Mouse (Mus musculus) forebrain, embryonic 12.5 days (tissue): Measurements from ENCODE around the gene Sarnp. TPM values are rescaled to one million over a fixed set of nuclear protein-coding genes. Genes with fewer than 3 reads are reported as not detected.

Experiments
- ATAC-seq: fragments of 200-750 bp; cut with Nextera tagmentation; 2 replicates; pipeline ENCODE4 v1.8.0; 2017; ENCODE audit warnings: moderate TSS enrichment; ENCODE audit not compliant: low FRiP score
- H3K27ac ChIP-seq: fragments of 300-500 bp; sonication (generic); 2 replicates; pipeline ENCODE4 v1.5.1; 2016; ENCODE audit warnings: mild to moderate bottlenecking
- H3K27me3 ChIP-seq: fragments of 300-500 bp; sonication (generic); 2 replicates; pipeline ENCODE4 v1.6.1; 2016; ENCODE audit warnings: mild to moderate bottlenecking
- H3K36me3 ChIP-seq: fragments of 300-500 bp; sonication (generic); replicated peaks from 2 replicates; pipeline ENCODE4 v1.6.1; 2016; ENCODE audit warnings: mild to moderate bottlenecking
- H3K4me1 ChIP-seq: fragments of 300-500 bp; sonication (generic); 2 replicates; pipeline ENCODE4 v1.6.1; 2016
- H3K4me2 ChIP-seq: fragments of 300-500 bp; sonication (generic); 2 replicates; pipeline ENCODE4 v1.6.1; 2016; ENCODE audit warnings: mild to moderate bottlenecking, moderate library complexity
- H3K4me3 ChIP-seq: fragments of 300-500 bp; sonication (generic); replicated peaks from 2 replicates; pipeline ENCODE4 v1.5.1; 2016; ENCODE audit warnings: mild to moderate bottlenecking
- H3K9ac ChIP-seq: fragments of 300-500 bp; sonication (generic); 2 replicates; pipeline ENCODE4 v1.6.1; 2016; ENCODE audit warnings: mild to moderate bottlenecking
- H3K9me3 ChIP-seq: fragments of 300-500 bp; sonication (generic); 2 replicates; pipeline ENCODE4 v1.6.1; 2016
- WGBS: fragments of 180-500 bp; shearing (Covaris S2); methylation state at CpG from one replicate; pipeline ENCODE4 v1.1.7; 2016; 5-methylcytosine and 5-hydroxymethylcytosine counted together
- polyA plus RNA-seq: library from polyadenylated mRNA; unstranded; fragments of >200 nt; fragmentation: Nextera tagmentation; extraction: Ambion mirVana; gene quantifications from 2 replicates; pipeline ENCODE4 v1.2.1, GENCODE M21; 2016

Sarnp gene
- polyA plus RNA-seq: 251 and 256 TPM in 2 replicates

DNA sequence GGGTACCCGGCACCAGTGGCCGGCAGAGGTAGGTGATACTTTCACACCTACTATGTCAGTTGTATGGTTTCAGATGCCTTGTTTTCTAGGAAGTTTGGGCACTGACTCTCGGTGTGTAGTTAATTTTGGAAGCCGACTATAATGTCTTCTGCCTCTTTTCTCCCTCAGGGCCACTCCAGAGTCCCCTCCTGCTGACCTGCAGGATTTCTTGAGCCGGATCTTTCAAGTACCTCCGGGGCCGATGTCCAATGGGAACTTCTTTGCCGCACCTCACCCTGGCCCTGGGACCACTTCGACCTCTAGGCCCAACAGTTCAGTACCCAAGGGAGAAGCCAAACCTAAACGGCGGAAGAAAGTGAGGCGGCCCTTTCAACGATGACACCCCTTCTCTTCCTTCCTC lies at the start of gene Sarnp:
Gene Sarnp, plus strand, starts transcription at position 301 of the 400 bp plus-strand sequence.
- Histone ChIP-seq H3K27me3 (no peaks in the 10 kb centered on the region), H3K4me2 (no peak within 1 kb of the TSS), H3K27ac (no peak within 1 kb of the TSS), H3K36me3 (peaks cover 65% of the 10 kb centered on the region), H3K4me1 (peaks cover 9% of the 10 kb centered on the region), H3K9ac (no peak within 1 kb of the TSS), H3K9me3 (no peaks in the 10 kb centered on the region), H3K4me3 (no peak within 1 kb of the TSS)
- 92% methylated on average over 13 of the region's 13 CpGs for WGBS
- no peak for ATAC-seq

DNA sequence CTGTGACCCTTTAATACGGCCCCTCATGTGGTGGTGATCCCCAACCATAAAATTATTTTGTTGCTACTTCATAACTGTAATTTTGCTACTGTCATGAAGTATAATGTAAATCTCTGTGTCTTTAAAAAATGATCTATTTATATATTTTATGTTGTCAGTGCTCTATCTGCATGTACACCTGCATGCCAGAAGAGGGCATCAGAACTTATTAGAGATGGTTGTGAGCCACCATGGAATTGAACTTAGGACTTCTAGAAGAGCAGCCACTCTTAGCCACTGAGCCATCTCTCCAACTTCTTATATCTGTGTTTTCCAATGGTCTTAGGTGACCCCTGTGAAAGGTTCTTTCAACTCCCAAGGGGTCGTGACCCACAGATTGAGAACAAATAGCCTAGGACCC lies 44.2 kb upstream of the Sarnp start:
- WGBS: 82% methylated on average over 2 of the region's 2 CpGs
- ATAC-seq: no peak
- H3K27me3 ChIP-seq: no peaks in the 10 kb centered on the region

DNA sequence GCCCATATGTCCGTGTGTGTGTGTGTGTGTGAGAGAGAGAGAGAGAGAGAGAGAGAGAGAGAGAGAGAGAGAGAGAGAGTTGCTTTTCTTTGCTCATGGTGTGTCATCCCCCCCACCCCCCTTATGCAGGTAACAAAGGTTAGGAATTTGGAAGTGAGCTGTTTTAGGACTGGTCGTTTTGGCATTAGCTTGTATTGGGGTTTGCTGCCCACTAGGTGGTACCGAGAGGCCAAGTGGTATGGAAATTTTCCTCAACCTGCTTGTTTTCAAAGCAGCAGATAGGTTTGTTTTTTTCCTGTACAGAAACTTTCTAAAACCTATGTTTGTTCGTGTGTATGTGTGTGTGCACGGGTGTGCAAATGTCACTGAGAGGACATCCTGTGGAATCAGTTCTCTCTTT lies 43.4 kb upstream of the Sarnp start:
- H3K4me1 ChIP-seq: no peaks in the 10 kb centered on the region
- 26% methylated on average over 5 of the region's 5 CpGs for WGBS
- H3K27ac ChIP-seq: no peak overlapping the region
- H3K4me3 ChIP-seq: no peak overlapping the region
- H3K9me3 ChIP-seq: no peaks in the 10 kb centered on the region
- H3K36me3 ChIP-seq: no peaks in the 10 kb centered on the region
- H3K27me3 ChIP-seq: no peaks in the 10 kb centered on the region
- no peak for ATAC-seq
- H3K4me2 ChIP-seq: no peak overlapping the region
- H3K9ac ChIP-seq: no peak overlapping the region

More for the DNA sequence above, 44.2 kb upstream of the Sarnp start:
- Histone ChIP-seq H3K36me3 (no peaks in the 10 kb centered on the region), H3K4me1 (no peaks in the 10 kb centered on the region), H3K4me3 (no peak overlapping the region), H3K9me3 (no peaks in the 10 kb centered on the region), H3K9ac (no peak overlapping the region), H3K4me2 (no peak overlapping the region), H3K27ac (no peak overlapping the region)

DNA sequence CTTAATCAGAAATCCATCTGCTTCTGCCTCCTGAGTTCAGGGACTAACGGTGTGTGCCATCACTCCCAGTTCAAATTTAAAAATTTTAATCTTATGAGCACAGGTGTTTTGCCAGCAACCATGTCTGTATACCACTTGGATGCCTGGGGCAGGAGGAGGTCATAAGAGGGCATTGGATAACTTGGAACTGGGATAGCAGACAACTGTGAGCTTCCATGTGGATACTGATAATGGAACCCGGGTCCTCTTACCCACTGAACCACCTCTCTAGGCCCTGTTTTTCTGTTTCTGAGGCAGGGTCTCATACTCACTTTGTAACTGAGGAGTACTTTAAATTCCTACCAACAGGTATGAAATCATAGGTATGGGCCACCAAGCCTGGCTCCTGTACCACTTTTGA lies 38.7 kb upstream of the Sarnp start:
- H3K27me3 ChIP-seq: no peaks in the 10 kb centered on the region; the same call in 1 of the 2 replicates

DNA sequence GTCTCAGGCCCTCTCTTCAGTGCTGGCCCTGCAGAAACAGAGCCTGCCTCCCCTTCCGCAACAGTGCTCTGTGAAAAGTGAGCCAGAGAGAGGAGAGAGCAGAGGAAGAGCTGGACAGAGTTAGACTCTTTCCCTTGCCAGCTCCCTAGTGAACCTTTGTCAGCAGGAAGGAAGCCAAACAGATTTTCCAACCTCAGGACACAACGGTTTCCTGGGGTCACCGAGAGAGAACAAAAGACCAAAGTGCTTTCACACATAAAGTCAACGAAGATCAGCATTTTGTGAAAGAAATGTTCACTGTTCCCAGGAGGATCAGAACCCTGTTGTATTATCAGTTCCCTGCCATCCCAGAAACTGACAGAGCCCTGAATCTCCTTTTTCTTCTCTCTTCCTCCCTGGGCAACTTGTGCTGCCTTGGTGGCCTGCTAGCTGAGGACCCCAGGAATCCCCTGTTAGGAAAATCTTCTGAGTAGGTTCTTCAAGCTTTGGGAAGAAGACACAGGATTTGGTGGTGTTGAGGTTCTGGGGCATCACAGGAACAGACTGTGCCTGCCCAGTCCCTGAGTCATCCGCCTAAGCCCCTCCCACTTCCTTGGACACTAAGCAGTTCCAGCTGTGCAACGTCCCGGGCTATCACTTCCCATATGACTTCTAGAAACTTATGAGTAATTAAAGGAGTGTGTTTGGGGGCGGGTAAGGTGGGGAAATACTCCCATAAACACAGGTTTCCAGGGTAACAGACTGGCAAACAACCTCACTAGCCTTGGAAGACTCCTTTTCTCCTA lies 37.9 kb upstream of the Sarnp start:
- H3K27ac ChIP-seq: no peak overlapping the region
- H3K27me3 ChIP-seq: no peaks in the 10 kb centered on the region; the same call in 1 of the 2 replicates
- H3K4me2 ChIP-seq: no peak overlapping the region
- H3K4me3 ChIP-seq: no peak overlapping the region
- no peaks in the 10 kb centered on the region for H3K36me3 ChIP-seq
- no peak for ATAC-seq
- H3K4me1 ChIP-seq: no peaks in the 10 kb centered on the region
- WGBS: 47% methylated on average over 8 of the region's 8 CpGs
- H3K9me3 ChIP-seq: peaks cover 10% of the 10 kb centered on the region; the same call in 1 of the 2 replicates
- H3K9ac ChIP-seq: no peak overlapping the region

More for the DNA sequence above, 38.7 kb upstream of the Sarnp start:
- ATAC-seq: no peak
- no peak overlapping the region for H3K9ac ChIP-seq
- H3K9me3 ChIP-seq: 0 out of 2 replicates have a peak, but pooled peaks cover 3% of the 10 kb centered on the region
- no peak overlapping the region for H3K27ac ChIP-seq
- WGBS: 87% methylated on average over 2 of the region's 2 CpGs
- H3K36me3 ChIP-seq: no peaks in the 10 kb centered on the region
- H3K4me2 ChIP-seq: no peak overlapping the region
- H3K4me3 ChIP-seq: no peak overlapping the region
- H3K4me1 ChIP-seq: no peaks in the 10 kb centered on the region

DNA sequence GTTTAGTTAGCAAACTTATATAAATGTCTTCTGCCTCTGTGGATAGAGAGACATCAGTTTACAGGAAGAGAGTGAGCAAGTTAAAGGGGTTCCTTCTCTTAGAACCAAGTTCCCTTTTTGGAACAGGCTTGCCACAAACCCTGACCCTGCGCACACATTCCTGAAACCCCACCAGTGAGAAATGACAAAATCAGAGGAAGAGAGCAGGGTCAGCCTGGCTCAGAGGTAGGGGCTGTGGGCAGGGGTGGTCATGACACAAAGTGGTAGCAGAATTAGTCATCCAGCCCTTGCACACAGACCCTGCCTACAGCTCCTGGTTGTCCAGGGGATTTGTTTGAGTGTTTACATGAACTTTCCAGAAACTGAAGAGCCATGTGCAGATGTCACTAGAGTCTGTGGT lies 36.9 kb upstream of the Sarnp start:
- Histone ChIP-seq H3K27ac (no peak overlapping the region), H3K27me3 (no peaks in the 10 kb centered on the region; the same call in 1 of the 2 replicates), H3K4me2 (no peak overlapping the region), H3K36me3 (no peaks in the 10 kb centered on the region), H3K4me1 (no peaks in the 10 kb centered on the region), H3K4me3 (no peak overlapping the region), H3K9me3 (peaks cover 15% of the 10 kb centered on the region; the same call in 1 of the 2 replicates), H3K9ac (no peak overlapping the region)
- no peak for ATAC-seq
- WGBS: 91% methylated on average over 1 of the region's 1 CpGs

DNA sequence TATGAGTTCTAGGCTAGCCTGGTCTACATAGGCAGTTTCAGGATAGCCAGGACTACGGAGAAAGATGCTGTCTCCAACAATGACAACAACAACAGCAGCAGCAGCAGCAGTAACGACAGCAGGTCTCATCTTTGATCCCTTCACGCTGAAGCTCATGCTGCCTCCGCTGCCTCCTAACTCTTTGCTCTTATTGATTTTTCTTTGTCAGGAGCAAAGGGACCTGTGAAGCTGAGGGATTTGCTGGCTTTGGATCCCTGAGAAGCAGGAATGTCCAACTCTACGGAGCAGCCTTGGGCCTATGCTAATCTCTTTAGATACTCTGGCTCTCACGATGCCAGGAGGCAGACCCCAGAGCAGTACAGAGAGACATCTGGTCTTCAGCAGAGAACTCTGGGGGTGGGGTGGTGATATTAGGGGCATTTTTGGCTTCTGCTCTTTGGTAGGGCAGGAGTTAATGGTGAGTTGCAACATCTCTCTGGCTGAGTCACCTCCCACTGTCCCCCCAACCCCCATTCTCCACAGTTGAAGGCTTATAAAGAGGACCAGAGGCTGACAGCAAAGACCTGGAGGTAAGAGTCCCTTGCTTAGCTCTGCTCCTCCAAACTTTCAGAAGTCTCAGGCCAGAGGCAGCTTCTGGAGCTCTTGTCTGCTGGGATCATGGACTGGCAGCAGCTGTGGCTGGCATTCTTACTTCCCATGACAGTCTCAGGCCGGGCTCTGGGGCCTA lies 26.6 kb upstream of the Sarnp start, which contains the start of gene Mmp19:
Gene Mmp19, plus strand, starts transcription at position 513 of the 727 bp plus-strand sequence.
- Histone ChIP-seq H3K9me3 (no peaks in the 10 kb centered on the region), H3K9ac (no peak within 1 kb of the TSS), H3K4me1 (no peaks in the 10 kb centered on the region), H3K27me3 (no peaks in the 10 kb centered on the region), H3K27ac (no peak within 1 kb of the TSS), H3K4me2 (no peak within 1 kb of the TSS), H3K4me3 (no peak within 1 kb of the TSS), H3K36me3 (no peaks in the 10 kb centered on the region)
- 64% methylated on average over 7 of the region's 7 CpGs for WGBS
- ATAC-seq: no peak

DNA sequence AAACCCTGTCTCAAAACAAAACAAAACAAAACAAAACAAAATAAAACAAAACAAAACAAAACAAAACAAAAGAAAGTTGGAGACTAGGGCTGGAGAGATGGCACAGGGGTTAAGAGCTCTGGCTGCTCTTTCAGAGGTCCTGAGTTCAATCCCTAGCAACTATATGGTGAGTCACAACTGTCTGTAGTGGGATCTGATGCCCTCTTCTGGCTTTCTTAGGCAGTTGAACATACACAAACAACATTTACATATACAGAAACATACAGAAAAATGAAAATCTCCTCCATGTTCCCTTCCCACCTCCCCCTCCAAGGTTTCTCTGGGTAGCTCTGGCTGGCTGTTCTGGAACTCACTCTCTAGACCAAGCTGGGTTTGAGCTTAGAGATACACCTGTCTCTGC lies 25.1 kb upstream of the Sarnp start:
- Histone ChIP-seq H3K27ac (no peak overlapping the region), H3K4me3 (no peak overlapping the region), H3K9ac (no peak overlapping the region), H3K27me3 (no peaks in the 10 kb centered on the region), H3K9me3 (no peaks in the 10 kb centered on the region), H3K4me1 (no peaks in the 10 kb centered on the region), H3K36me3 (no peaks in the 10 kb centered on the region), H3K4me2 (no peak overlapping the region)
- no peak for ATAC-seq

DNA sequence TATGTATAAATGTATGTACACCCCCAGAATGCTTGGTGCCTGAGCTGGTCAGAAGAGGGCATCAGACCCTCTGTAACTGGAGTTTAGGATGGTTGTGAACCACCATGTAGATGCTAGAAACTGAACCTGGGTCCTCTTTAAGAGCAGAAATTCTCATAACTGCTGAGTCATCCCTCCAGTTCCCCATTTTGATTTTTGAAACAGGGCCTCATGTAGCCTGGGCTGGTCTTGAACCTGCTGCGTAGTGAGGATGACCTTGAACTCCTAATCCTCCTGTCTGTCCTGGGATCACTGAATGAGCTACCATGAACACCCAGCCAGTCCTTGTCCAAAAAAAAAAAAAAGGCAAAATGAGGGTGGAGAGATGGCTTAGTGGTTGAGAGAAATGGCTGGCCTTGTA lies 23.9 kb upstream of the Sarnp start:
- ATAC-seq: no peak
- no peaks in the 10 kb centered on the region for H3K27me3 ChIP-seq
- no peak overlapping the region for H3K4me3 ChIP-seq
- no peaks in the 10 kb centered on the region for H3K4me1 ChIP-seq
- WGBS: 93% methylated on average over 1 of the region's 1 CpGs
- H3K4me2 ChIP-seq: no peak overlapping the region
- H3K27ac ChIP-seq: no peak overlapping the region
- no peak overlapping the region for H3K9ac ChIP-seq
- no peaks in the 10 kb centered on the region for H3K36me3 ChIP-seq
- H3K9me3 ChIP-seq: no peaks in the 10 kb centered on the region

DNA sequence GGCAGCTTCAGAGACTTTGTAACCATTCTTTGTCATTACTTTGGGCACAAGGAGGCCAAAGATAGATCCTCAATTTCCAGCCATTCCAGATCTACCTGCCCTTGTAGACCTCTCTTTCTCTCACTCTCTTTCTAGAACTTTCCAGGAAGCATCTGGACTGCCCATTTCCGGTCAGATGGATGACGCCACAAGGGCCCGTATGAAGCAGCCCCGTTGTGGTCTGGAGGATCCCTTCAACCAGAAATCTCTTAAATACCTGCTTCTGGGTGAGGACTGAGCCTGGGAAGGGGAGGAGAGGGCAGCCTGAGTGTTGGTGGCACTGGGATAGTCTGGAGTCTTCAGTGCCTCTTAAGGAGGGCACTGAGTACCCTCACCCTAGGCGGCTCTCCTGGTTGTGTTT lies 22.7 kb upstream of the Sarnp start:
- no peaks in the 10 kb centered on the region for H3K36me3 ChIP-seq
- H3K27ac ChIP-seq: no peak overlapping the region
- 89% methylated on average over 5 of the region's 5 CpGs for WGBS
- no peaks in the 10 kb centered on the region for H3K27me3 ChIP-seq
- no peaks in the 10 kb centered on the region for H3K9me3 ChIP-seq
- H3K4me3 ChIP-seq: no peak overlapping the region
- ATAC-seq: no peak
- H3K9ac ChIP-seq: no peak overlapping the region
- no peak overlapping the region for H3K4me2 ChIP-seq
- no peaks in the 10 kb centered on the region for H3K4me1 ChIP-seq

DNA sequence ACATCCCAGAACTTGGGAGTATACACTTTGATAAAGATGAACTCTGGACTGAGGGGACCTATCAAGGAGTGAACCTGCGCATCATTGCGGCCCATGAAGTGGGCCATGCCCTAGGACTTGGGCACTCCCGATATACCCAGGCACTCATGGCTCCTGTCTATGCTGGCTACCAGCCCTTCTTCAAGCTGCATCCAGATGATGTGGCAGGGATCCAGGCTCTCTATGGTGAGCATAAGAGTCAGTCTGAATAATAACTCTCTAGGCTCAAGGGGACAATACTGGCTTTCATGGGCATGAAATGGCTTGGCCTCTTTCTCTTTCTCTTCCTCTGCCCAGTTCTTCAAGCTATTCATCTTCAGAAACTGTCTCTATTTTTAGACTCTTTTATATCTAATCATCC lies 21.6 kb upstream of the Sarnp start:
- no peaks in the 10 kb centered on the region for H3K27me3 ChIP-seq
- WGBS: 98% methylated on average over 3 of the region's 3 CpGs
- H3K9ac ChIP-seq: no peak overlapping the region
- no peak for ATAC-seq
- no peak overlapping the region for H3K4me2 ChIP-seq
- H3K36me3 ChIP-seq: peaks cover 7% of the 10 kb centered on the region; the same call in 1 of the 2 replicates
- H3K9me3 ChIP-seq: no peaks in the 10 kb centered on the region
- no peak overlapping the region for H3K4me3 ChIP-seq
- no peak overlapping the region for H3K27ac ChIP-seq
- no peaks in the 10 kb centered on the region for H3K4me1 ChIP-seq

DNA sequence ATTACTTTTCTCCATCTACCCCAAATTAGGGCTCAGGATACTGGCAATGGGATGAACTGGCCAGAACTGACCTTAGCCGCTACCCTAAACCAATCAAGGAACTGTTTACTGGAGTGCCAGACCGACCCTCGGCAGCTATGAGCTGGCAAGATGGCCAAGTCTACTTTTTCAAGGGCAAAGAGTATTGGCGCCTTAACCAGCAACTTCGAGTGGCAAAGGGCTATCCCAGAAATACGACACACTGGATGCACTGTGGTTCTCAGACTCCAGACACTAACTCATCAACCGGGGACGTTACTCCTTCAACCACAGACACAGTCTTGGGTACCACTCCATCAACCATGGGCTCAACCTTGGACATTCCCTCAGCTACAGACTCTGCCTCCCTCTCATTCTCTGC lies 18.5 kb upstream of the Sarnp start:
- Histone ChIP-seq H3K36me3 (peaks cover 21% of the 10 kb centered on the region), H3K27ac (no peak overlapping the region), H3K4me1 (peaks cover 14% of the 10 kb centered on the region), H3K9me3 (no peaks in the 10 kb centered on the region), H3K27me3 (no peaks in the 10 kb centered on the region), H3K9ac (no peak overlapping the region), H3K4me3 (no peak overlapping the region), H3K4me2 (no peak overlapping the region)
- WGBS: 95% methylated on average over 8 of the region's 8 CpGs
- ATAC-seq: no peak
